Mouse (Mus musculus) ES-CJ7 (cell line): ENCODE measurements around the gene Cenpj.
A peak's percentile ranks its signal among the peaks of the same experiment; 100 is the strongest.

Source experiments
- DNase-seq: peaks from one replicate; pipeline ENCODE4 v3.0.0; 2011; ENCODE audit warnings: low read depth, low spot score

The Cenpj gene

GRCm38 (mm10) chr14:56575416-56575815 is at the start of gene Cenpj, which contains the start of gene Parp4:
Gene Cenpj, minus strand, starts transcription at chr14:56575425.
Gene Parp4, plus strand, starts transcription at chr14:56575619.
- peak; percentile 66 for DNase-seq

GRCm38 (mm10) chr14:56620425-56620824 is 45.2 kb upstream of the Cenpj start:
- no peak for DNase-seq

DNA sequence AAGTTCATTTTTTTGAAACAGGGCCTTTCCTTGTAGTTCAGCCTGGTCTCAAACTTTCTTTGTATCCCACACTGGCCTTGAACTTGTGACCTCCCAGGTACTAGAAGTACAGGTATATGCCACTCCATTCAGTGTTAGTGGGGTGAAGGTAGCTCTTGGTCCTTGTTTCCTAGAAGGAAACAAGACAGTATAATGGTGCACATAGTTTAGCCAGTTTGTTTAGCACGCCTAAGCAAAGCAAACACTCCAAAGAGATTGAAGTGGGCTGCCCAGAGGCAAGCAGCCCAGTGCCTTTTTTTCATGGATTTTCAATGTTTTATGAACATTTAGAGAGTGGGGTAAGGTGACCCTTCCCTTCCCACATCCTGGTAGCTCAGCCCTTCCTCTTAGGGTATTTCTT is 42.2 kb upstream of the Cenpj start:
- DNase-seq, result no peak

- no peak for DNase-seq
Observed at GRCm38 (mm10) chr14:56613212-56613611, 38.0 kb upstream of the Cenpj start.

GRCm38 (mm10) chr14:56605136-56605535 is 29.9 kb upstream of the Cenpj start:
- DNase-seq, result no peak

- DNase-seq, result no peak
Observed at GRCm38 (mm10) chr14:56604438-56604837, 29.2 kb upstream of the Cenpj start.

DNA sequence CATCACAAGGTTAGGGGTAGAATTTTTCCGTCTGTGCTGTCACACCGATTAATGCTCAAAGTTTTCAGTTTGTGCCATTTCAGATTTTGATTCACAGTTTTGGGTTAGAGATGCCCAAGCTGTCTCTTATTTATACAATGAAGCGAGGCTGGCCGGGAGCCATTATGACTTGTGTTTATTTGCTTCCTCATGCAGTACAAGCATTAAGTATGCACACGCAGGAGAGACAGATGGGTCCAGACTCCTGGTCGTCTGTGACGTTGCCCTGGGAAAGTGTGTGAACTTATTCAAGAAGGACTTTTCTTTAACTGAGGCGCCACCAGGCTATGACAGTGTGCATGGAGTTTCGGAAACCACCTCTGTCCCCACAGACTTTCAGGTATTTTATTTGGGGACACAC is 26.8 kb upstream of the Cenpj start:
- no peak for DNase-seq

DNA sequence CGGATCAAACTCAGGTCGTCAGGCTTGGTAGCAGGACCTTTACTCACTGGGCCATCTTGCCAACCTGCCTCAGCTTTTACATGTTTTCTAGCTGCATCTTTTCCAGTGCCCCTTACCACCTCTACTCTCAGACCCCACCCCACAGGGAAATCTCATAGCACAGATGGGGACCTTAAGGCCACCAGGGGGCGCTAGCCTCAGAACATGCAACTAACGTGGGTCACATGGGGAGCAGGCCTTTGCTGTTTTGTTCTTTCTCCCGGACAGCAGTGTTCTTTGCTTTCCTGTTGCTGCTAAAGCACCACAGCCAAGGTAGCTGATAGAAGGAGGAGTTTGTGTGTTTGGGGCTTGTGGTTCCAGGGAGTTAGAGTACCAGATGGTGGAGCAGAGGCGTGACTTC is 23.5 kb upstream of the Cenpj start:
- DNase-seq, result peak; percentile 87

GRCm38 (mm10) chr14:56594811-56595210 is 19.6 kb upstream of the Cenpj start:
- no peak for DNase-seq

- DNase-seq, result no peak
Observed at GRCm38 (mm10) chr14:56592191-56592590, 17.0 kb upstream of the Cenpj start.

DNA sequence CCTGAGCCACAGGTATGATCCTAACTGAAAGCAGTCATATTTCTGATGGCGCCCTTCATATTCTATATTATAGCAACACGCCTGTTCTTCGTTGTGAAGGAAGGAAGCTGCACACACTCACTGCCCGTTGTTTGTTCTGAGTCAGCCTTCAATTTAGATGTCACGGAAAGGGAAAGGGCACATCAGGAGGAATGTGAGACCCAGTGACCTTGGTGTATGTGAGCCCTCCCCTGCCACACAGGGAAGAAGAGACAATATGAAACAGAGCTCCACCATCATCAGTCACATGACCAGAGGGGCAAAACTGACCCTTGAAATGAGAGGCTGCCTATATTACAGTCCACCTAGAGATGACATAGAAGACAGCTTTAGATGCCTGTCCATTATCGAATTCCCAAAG is 7.1 kb upstream of the Cenpj start:
- no peak for DNase-seq

- DNase-seq, result no peak
Observed at GRCm38 (mm10) chr14:56581117-56581516, 5.9 kb upstream of the Cenpj start.

GRCm38 (mm10) chr14:56579011-56579410 is 3.8 kb upstream of the Cenpj start:
- peak; percentile 31 for DNase-seq

DNA sequence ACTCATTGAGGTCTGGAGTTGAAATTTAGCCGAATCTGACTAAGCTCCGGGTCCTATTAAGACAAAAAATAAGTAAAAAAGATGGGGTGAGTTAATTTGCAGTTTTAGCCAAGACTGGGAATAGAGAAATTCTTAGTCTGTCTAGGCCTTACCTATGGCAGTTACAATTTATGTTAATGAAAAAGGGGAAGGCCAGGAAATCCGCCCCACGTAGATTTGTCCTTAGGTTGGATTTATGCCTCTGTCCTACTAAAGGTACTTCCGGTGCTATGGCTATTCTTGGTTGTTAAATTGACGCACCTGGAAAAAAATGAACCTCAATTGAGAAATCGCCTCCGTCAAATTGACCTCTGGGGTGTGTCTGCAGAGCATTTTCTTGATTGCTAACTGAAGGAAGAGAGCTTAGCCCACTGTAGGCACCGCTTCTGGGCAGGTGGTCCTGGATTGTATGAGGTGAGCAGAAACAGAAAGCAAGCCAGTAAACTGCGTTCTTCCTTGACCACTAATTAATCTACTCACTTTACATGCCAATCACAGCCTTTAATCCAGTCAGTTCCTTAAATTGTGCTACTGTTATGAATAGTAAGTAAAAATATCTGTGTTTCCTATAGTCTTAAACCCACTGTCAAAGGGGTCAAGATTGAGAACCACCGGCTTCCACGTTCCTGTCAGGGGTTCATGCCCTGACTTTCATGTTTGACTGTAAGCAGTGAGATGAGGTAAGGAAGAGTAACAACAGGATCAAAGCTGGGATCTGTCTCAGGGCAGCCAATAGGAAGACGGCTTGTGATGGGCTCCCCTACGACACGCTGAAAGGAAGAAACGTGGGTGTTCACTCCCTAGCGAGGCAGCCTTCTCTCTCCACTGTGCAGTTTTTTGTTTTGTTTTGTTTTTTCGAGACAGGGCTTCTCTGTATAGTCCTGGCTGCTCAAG is 1.0 kb upstream of the Cenpj start:
- DNase-seq, result peak; percentile 11

- DNase-seq, result no peak
Observed at GRCm38 (mm10) chr14:56572546-56572945, 2.7 kb downstream of the Cenpj start.

- DNase-seq, result peak; percentile 98
Observed at GRCm38 (mm10) chr14:56571310-56572093, 3.7 kb downstream of the Cenpj start.

- no peak for DNase-seq
Observed at GRCm38 (mm10) chr14:56569041-56569440, 6.2 kb downstream of the Cenpj start.

- no peak for DNase-seq
Observed at GRCm38 (mm10) chr14:56567476-56567875, 7.7 kb downstream of the Cenpj start.

- DNase-seq, result no peak
Observed at GRCm38 (mm10) chr14:56559134-56559533, 16.1 kb downstream of the Cenpj start.

DNA sequence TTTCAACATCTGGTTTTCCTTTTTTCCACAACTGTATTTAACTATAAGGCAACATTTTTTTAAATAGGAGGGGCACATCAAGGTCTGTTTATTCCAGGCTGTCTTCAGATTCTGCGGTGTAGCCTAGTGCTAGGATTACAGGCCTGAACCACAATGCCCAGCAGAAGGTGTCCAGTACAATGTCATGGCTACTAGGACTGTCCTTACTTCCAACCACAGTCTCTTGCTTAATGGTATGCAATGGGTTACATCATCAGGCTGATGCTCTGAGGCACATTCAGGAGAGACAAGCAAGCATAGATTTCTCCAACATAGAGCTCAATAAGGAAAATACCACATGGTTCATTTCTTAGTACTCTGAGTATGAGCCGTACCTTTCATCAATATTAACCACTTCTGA is 20.5 kb downstream of the Cenpj start:
- no peak for DNase-seq

- DNase-seq, result no peak
Observed at GRCm38 (mm10) chr14:56553331-56553730, 21.9 kb downstream of the Cenpj start.

DNA sequence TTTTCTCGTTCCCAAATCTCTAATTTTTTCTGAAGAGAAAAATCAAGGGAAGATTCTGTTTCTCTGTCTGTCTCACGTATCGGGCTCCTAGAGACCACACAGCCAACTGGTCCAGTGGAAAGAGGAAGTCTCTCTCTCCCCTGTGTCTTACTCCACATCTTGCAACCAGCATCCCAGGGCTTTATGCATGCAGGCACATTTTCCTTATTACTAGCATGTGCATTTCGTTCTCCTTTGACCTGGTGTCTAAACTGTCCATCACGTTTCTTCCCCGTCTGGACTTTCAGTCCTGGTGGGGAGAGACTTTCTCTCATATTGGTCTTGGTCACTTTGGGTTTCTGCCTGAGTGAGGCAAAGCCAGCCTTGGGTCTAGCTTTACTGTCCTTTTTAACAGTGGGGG is 22.3 kb downstream of the Cenpj start:
- no peak for DNase-seq

DNA sequence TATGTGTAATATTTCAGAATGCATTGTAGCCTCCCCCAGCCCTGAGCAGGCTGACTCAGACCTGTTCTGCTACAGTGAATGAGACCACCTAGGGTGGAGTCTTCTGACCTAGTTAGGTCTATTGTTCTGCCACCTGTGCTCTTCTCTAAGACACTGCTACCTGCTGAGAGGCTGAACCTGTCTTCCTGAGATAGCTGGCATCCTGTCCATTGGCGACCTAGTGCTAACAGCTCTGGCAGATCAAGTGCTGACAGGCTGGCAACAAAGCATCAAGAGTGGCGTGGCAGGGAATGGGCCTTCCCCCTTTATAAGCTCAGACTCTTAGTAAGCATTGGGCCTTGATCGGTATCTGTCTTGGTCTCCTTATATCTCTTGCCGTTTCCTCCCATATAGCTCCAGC is 24.3 kb downstream of the Cenpj start:
- peak; percentile 67 for DNase-seq
